Mouse (Mus musculus) embryo, embryonic 11 days (tissue): ENCODE measurements around the gene Lrit3.

Experiments used
- DNase-seq: peaks from one replicate; pipeline ENCODE4 v3.0.0-alpha.2; 2015

The Lrit3 gene

DNA sequence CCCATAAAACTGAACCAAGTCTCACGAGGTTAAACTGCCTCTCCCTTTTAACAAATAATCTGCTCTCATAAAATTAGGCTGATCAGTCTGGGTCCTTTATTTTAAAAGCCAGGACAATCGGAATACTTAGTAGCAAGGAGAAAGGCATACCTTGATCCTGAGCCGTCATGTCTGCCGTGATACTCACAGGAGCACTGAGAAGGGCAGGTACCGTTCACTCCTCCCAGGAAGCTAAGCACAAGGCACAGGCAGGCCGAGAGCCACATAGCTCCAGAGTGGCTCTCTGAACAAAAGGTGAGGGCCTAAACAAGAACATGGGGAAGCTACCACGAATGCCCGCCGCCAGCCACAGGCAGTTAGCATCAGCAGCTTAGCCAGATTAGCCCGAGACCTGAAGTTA is at the start of gene Lrit3:
Gene Lrit3, minus strand, starts transcription at position 266 of the 400 bp plus-strand sequence.
- no peak for DNase-seq

DNA sequence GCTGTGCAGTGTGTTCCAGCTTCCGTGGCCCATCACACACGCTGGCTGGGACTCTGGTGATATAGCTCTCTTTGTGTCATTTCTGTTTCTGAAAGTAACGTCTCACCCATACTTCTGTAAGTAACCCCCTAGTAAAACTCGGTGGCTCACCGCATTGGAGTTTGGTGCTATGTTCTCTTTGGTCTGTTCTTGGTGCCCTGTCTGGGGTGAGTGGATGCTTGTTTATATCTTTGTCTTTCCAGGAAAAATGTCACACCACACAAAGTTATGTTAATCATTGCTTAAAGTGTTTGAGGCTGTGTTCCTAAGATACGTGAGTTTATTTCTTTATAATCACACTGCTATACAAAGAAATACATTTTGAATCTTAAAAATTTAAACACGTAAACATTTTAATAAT is 43.0 kb upstream of the Lrit3 start:
- no peak for DNase-seq

DNA sequence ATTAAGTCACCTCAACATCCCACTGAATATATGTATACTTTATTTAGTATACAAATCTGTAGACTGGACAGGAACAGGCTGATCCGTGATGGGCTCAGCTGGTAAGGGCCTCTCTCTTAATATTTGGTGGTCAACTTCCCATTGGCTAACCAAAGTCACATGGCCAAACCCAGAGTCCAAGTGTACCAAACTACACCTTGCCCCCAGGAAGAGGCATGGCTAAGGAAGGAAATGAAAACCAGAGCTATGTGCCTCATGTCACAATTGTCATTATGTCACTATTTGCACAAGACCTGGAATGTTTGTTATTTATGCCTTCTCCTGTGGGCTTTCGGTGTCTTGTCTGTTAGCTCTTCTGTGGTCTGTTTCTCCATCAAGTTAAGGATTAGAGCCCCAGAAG is 42.0 kb upstream of the Lrit3 start:
- DNase-seq: no peak

DNA sequence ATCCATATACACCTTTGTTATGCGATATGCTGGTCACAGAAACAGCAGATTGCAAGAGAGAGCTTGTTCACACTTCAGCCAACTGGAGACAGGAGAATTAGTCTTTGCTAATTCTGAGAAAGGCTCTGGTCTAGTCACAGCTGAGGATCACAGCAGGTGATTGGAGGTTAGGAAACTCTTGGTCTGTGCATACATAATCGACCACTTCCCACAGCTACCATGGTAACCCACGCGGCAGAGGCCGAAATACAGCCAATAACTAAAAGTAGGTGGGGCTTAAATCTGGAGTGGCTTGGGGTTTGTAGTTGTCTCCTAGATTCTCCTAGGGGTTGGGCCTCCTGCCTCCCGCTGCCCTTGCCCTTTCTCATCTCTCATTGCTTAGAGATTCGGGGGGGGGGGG is 34.2 kb upstream of the Lrit3 start:
- DNase-seq: no peak

DNA sequence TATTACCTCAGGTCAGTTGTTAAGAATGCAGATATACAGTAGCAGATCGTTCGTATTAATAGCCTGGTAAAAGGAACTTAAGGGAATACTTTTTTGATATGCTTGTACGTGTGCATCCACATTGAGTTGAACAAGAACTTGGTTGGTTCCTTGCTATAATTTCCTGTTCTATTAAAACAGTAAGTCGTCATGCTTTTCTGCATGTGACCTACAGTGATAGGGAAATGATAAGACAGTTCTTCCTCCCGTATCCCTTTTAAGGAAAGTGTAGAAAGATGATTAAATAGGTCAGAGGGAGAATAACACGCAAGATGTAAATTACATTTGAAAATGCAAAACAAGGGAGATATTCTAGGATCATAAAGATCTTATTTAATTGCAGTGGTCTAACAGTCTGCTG is 33.1 kb upstream of the Lrit3 start:
- no peak for DNase-seq

DNA sequence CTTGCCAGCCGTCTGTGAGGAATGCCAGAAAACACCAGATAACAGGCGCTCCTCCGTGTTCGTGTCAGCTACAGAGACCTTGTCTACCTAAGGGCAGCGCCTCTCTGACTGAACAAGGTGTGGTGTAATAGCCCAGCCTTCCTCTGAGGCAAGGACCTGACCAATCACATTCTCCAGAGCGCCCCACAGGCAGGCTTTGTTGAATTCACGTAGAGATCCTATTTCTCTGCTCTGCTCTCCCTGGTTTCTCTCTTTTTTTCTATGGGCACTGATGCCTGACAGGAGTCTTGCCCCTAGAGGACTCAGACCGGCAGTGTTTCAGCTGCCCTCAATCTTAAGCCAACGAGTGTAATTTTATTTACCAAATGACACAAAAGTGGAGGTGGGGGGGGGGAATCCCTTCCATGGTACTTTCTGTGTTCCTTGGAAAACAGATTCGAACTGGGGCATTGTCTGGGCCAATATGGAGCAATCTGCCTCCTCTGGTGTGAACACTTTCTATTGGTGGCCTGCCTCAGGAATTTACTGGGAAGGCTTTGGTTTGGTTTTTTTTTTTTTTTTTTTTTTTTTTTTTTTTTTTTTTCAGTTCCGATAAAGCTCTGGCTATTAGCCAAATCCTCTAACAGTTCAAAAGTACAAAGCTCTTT is 32.3 kb upstream of the Lrit3 start:
- peak; percentile 34 for DNase-seq

GRCm38 (mm10) chr3:129835388-129835934 is 31.6 kb upstream of the Lrit3 start, which contains the start of gene Cfi:
Gene Cfi (plus strand): TSS chr3:129835884.
- DNase-seq: no peak

DNA sequence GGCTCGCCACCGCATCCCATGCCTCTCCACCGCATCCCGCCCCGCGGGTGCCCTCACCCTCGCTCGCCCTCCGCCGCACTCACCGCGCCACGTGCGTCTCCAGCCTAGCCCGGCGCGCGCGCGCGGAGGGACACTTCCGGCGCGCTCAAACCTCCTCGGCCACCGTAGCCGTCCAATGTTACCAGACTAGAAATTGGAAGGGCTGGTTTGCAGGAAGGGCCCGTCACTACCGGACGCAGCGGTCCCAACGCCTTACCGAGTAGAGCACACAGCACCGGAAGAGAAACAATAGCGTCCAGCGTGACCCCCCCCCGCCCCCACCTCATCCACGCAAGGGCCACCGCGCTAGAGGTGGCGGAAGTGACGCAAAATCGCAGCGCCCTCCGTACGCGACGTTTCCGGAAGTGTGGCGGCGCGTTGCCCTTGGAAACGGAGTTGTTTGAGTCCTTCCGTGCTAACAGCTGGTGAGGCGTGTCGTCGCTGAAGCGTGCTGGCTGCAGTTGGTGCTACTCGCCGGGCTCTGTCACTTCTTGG is 27.3 kb upstream of the Lrit3 start, which contains the start of gene Gar1:
Gene Gar1, minus strand, starts transcription at position 362 of the 534 bp plus-strand sequence.
- peak; percentile 99 for DNase-seq

- DNase-seq: no peak
Observed at GRCm38 (mm10) chr3:129830626-129831025, 26.8 kb upstream of the Lrit3 start.

DNA sequence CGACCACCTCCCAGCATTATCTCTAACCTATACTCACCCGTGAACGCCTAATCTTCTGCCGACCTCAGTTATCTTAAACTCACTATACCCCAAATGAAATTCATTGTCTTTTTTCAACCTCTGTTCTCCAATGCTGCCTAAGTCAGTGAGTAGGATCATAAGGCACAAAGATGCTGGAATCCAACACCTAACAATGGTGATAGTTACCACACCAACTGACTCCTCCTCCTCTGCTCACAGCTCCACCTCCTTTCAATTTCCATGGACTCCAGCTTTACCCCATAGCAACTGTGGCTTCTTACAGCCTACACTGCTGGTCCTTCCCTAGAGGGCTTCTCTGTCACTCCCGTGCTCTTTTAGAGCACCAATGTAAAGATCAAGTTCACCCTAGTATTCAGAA is 23.9 kb upstream of the Lrit3 start:
- no peak for DNase-seq

DNA sequence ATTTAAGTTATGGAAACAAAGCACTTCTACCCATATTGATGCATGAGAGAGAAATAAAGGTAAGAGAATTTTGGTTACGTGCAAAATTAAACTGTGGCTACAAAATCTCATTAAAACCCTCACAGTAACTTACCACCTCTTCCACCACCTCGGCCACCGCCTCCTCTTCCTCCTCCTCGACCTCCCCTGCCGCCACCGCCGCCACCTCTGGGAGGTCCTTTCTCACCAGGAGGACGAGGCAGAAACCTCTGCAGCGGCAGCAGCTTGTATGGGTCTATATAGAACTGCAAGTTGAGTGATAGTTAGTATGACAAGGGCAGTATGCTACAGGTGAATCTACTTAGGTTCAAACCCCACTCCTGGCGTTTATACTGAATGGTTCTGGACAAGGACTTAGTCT is 22.9 kb upstream of the Lrit3 start:
- DNase-seq: no peak

DNA sequence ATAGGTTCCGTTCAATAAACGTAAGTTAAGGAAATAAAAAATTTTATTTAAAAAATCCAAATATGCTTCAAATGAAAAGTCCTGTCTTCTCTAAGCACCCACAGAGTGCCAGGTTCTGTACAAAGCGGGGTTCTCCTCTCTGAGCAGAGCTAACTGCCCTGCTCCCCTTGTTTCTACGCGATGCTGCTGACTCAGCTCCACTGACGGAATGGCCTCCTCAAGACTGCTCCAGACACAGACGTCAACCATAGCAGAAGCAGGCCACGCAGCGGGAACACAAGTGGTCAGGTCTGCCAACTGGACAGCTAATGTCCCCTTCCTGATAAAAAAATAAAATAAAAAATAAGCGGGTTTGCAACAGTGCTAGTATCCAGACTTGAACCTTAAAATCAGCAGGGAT is 21.1 kb upstream of the Lrit3 start:
- DNase-seq: no peak

- DNase-seq: no peak
Observed at GRCm38 (mm10) chr3:129824146-129824545, 20.3 kb upstream of the Lrit3 start.

- DNase-seq: peak; percentile 67
Observed at GRCm38 (mm10) chr3:129823293-129823692, 19.5 kb upstream of the Lrit3 start.

- DNase-seq: no peak
Observed at GRCm38 (mm10) chr3:129822206-129822775, 18.5 kb upstream of the Lrit3 start, which contains the start of gene Rrh. Gene Rrh (minus strand): TSS chr3:129822587.

DNA sequence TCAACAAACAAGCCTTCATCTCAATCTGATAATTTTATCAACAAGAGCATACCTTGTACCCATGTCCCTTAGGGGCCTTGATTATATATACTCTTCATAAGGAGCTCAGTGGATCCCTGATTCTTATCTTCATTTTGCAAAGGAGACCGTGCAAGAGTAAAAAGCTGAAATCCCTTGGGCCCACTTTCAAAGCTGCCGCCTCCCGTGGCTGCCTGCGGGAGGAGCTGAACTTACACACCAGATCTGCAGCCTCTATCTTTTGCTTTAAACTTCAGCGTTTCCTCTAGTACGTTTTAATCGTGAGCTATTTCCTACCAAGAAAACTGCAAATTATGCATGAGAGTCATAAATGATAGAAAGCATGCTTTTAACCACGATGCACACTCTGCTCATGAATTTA is 17.9 kb upstream of the Lrit3 start:
- DNase-seq: no peak

DNA sequence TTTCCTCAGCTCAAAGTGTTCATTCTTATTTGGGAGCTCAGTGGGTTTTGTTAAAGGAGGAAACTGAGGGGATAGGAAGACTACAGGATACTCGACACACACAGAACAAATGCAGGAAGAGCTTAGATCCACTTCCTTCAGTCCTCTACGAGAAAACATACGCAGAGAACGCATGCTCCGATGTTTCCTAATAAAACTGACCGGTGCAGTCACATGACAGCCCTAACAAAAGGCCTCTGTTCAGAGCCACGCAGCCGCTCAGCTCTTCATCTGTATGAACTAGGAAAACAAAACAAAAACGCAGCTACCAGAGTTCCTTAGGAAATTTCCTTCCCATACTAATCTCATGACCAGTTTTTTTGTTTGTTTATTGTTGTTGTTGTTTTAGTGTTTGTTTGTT is 17.0 kb upstream of the Lrit3 start:
- DNase-seq: peak; percentile 17

GRCm38 (mm10) chr3:129799011-129799410 is 4.8 kb downstream of the Lrit3 start:
- no peak for DNase-seq

GRCm38 (mm10) chr3:129798551-129798950 is 5.3 kb downstream of the Lrit3 start:
- no peak for DNase-seq

DNA sequence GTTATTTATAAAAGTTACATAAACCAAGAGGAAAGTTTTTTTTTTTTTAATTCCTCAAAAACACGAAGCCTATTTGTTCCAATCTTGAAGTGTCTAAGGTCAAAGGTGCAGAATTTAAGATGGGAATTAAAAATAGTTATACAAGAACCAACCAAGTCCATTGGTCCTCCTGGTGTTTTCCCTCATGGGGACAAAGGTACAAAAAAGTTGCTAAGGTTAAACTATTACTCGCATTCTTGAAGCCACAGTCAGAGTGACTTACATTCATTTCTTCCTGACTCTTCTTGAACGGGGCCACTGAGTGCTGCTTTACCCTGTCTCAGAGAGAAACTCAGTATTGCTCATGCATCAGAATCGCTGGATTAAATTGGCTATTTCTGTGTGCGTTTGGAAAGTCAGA is 6.5 kb downstream of the Lrit3 start:
- no peak for DNase-seq

DNA sequence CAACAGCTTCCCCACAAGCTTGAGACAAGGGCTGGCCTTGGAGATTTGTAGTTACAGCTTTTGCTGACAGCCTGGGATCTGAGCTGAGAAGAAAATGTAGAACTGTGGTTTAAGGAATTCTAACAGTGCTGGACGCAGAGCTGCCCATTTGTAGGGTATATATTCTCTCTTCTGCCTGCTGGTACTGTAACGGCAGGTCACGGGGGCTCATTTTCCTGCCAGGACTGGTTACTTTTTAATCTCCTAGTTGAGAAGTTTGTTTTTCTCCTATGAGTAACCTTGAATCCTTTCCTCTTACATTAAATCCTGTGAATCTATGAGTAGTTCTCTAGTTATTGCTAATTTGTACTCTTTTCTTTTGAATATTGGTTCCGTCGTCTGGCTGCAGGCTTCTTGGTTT is 10.0 kb downstream of the Lrit3 start:
- no peak for DNase-seq

DNA sequence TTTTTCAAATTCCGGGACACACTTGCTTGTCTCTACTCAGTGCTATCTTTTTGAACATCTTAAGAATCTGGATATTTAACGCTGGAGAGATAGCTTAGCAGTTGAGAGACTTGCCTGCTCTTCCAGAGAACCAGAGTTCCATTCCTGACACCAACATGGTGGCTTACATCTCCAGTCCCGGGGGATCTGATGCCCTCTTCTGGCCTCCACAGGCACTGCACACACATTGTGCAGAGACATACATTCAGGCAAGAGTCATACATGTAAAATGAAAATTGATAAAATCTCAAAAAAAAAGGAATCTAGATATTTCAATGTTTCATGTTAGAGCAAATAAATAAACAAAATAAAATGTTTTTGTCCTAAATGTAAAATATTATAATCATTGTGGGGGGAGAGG is 21.1 kb downstream of the Lrit3 start:
- DNase-seq: no peak

GRCm38 (mm10) chr3:129781435-129781834 is 22.4 kb downstream of the Lrit3 start:
- no peak for DNase-seq

- no peak for DNase-seq
Observed at GRCm38 (mm10) chr3:129771210-129771609, 32.6 kb downstream of the Lrit3 start.
